Mouse (Mus musculus) heart, adult 18-20 months (tissue): ENCODE results near the gene Synj2. TPM values are rescaled to one million over a fixed set of nuclear protein-coding genes. Genes with fewer than 3 reads are reported as not detected.

Source experiments
- DNase-seq, 2 experiments: peaks; one replicate each; pipeline ENCODE4 v3.0.0; 2021 to 2022; ENCODE audit warnings: mixed read lengths in 1 of 2
- total RNA-seq, 2 experiments: library from RNA; stranded (reverse); gene quantifications; 2 replicates each; pipeline ENCODE4 v1.2.3; 2021

Gene Synj2
- total RNA-seq, 2 experiments from 2014 or later = 45.2 to 58.1 TPM

GRCm38 (mm10) chr17:5975099-5975977 lies 34.3 kb downstream of the Synj2 start:
- DNase-seq = peak; percentile 76 to 81

GRCm38 (mm10) chr17:5976221-5977055 lies 35.4 kb downstream of the Synj2 start:
- peak; percentile 74 to 81 for DNase-seq

GRCm38 (mm10) chr17:5977056-5977920 lies 36.2 kb downstream of the Synj2 start:
- peak; percentile 61 to 88 for DNase-seq

- peak; percentile 69 to 71 for DNase-seq
Observed at GRCm38 (mm10) chr17:5977921-5978504, 36.9 kb downstream of the Synj2 start.

- DNase-seq = peak in 1 of 2 experiments; percentile 55
Observed at GRCm38 (mm10) chr17:5978505-5979077, 37.5 kb downstream of the Synj2 start.

- DNase-seq = peak in 1 of 2 experiments; percentile 26
Observed at GRCm38 (mm10) chr17:5980860-5981259, 39.8 kb downstream of the Synj2 start.

GRCm38 (mm10) chr17:5983150-5983549 lies 42.1 kb downstream of the Synj2 start:
- peak in 1 of 2 experiments; percentile 35 for DNase-seq

- DNase-seq = no peak
Observed at GRCm38 (mm10) chr17:5983901-5984300, 42.8 kb downstream of the Synj2 start.

GRCm38 (mm10) chr17:5984700-5985231 lies 43.7 kb downstream of the Synj2 start:
- no peak for DNase-seq

GRCm38 (mm10) chr17:5985271-5985670 lies 44.2 kb downstream of the Synj2 start:
- DNase-seq = no peak

GRCm38 (mm10) chr17:5987271-5988056 lies 46.4 kb downstream of the Synj2 start:
- no peak for DNase-seq

- no peak for DNase-seq
Observed at GRCm38 (mm10) chr17:5988102-5988501, 47.0 kb downstream of the Synj2 start.

GRCm38 (mm10) chr17:5992866-5993580 lies 51.9 kb downstream of the Synj2 start:
- DNase-seq = no peak

- no peak for DNase-seq
Observed at GRCm38 (mm10) chr17:5993581-5994260, 52.6 kb downstream of the Synj2 start.

GRCm38 (mm10) chr17:5994606-5995005 lies 53.5 kb downstream of the Synj2 start:
- DNase-seq = no peak

GRCm38 (mm10) chr17:5996589-5996988 lies 55.5 kb downstream of the Synj2 start:
- no peak for DNase-seq

GRCm38 (mm10) chr17:5997380-5998234 lies 56.5 kb downstream of the Synj2 start:
- DNase-seq = peak; percentile 83 to 89

- DNase-seq = no peak
Observed at GRCm38 (mm10) chr17:5998235-5998500, 57.1 kb downstream of the Synj2 start.
